In genomic region chr2:26646643-26647293, GRCm38 (mm10) we compare ENCODE assay signal across 9 mouse cellular contexts. TPM values are rescaled to one million over a fixed set of nuclear protein-coding genes. Genes with fewer than 3 reads are reported as not detected.
DNase-seq lines count a peak whose midpoint lies in the region; ATAC-seq lines count a peak whose summit lies in the region.
"Had no signal": no experiment of that assay in that cellular context is flagged by ENCODE, and none has a peak within 500 bp of the region (broad histone marks: within the 10 kb centered on the region; RNA-seq: fewer than 3 reads in every experiment).

No protein-coding gene starts in this region.

- H3K4me2 ChIP-seq in embryonic facial prominence, embryonic 15.5 days (replicated peaks): no peak overlapping the region
- H3K4me2 ChIP-seq in heart, embryonic 11.5 days: no peak overlapping the region
- no peak overlapping the region for H3K4me2 ChIP-seq in kidney, embryonic 14.5 days (replicated peaks; ENCODE audit: low read depth, low read length)
- no peak overlapping the region for H3K4me2 ChIP-seq in liver, embryonic 12.5 days
- H3K4me2 ChIP-seq in stomach, embryonic 16.5 days (ENCODE audit: low read depth, low read length): no peak overlapping the region

- no peaks in the 10 kb centered on the region for H3K36me3 ChIP-seq in embryonic facial prominence, embryonic 15.5 days
- no peaks in the 10 kb centered on the region for H3K36me3 ChIP-seq in heart, embryonic 11.5 days (ENCODE audit: control insufficient read depth, insufficient read depth, low read length)
- H3K36me3 ChIP-seq in kidney, embryonic 14.5 days (ENCODE audit: control insufficient read depth, insufficient read depth, low read length): no peaks in the 10 kb centered on the region
- H3K36me3 ChIP-seq in liver, embryonic 12.5 days: no peaks in the 10 kb centered on the region
- no peaks in the 10 kb centered on the region for H3K36me3 ChIP-seq in stomach, embryonic 16.5 days (ENCODE audit: control insufficient read depth, insufficient read depth, low read length)

- 20% methylated on average over 3 of the region's 3 CpGs for WGBS in embryonic facial prominence, embryonic 15.5 days
- WGBS in heart, embryonic 11.5 days (ENCODE audit: insufficient replicate concordance): 24% methylated on average over 3 of the region's 3 CpGs
- WGBS in kidney, embryonic 14.5 days: 21% methylated on average over 3 of the region's 3 CpGs
- 14% methylated on average over 3 of the region's 3 CpGs for WGBS in liver, embryonic 12.5 days (ENCODE audit: insufficient replicate concordance)
- WGBS in stomach, embryonic 16.5 days: 20% methylated on average over 3 of the region's 3 CpGs

- H3K9me3 ChIP-seq in embryonic facial prominence, embryonic 15.5 days (replicated peaks): no peaks in the 10 kb centered on the region
- H3K9me3 ChIP-seq in heart, embryonic 11.5 days (replicated peaks; ENCODE audit: control insufficient read depth, low read length): no peaks in the 10 kb centered on the region
- H3K9me3 ChIP-seq in kidney, embryonic 14.5 days (ENCODE audit: control insufficient read depth, low read length): no peaks in the 10 kb centered on the region
- H3K9me3 ChIP-seq in liver, embryonic 12.5 days (replicated peaks): no peaks in the 10 kb centered on the region
- no peaks in the 10 kb centered on the region for H3K9me3 ChIP-seq in stomach, embryonic 16.5 days (replicated peaks; ENCODE audit: control insufficient read depth, low read length)

- H3K4me3 ChIP-seq in embryonic facial prominence, embryonic 15.5 days (replicated peaks): no peak overlapping the region
- H3K4me3 ChIP-seq in heart, embryonic 11.5 days (ENCODE audit: low read depth, low read length): no peak overlapping the region
- H3K4me3 ChIP-seq in kidney, embryonic 14.5 days (ENCODE audit: low read length): no peak overlapping the region
- no peak overlapping the region for H3K4me3 ChIP-seq in liver, embryonic 12.5 days
- no peak overlapping the region for H3K4me3 ChIP-seq in stomach, embryonic 16.5 days (replicated peaks; ENCODE audit: low read length)

- no peak overlapping the region for H3K9ac ChIP-seq in embryonic facial prominence, embryonic 15.5 days
- no peak overlapping the region for H3K9ac ChIP-seq in heart, embryonic 11.5 days (ENCODE audit: low read depth, low read length)
- no peak overlapping the region for H3K9ac ChIP-seq in kidney, embryonic 14.5 days (ENCODE audit: low read depth, low read length)
- no peak overlapping the region for H3K9ac ChIP-seq in liver, embryonic 12.5 days
- H3K9ac ChIP-seq in stomach, embryonic 16.5 days (ENCODE audit: low read length): no peak overlapping the region

- H3K27ac ChIP-seq in embryonic facial prominence, embryonic 15.5 days (replicated peaks): no peak overlapping the region
- H3K27ac ChIP-seq in heart, embryonic 11.5 days (ENCODE audit: low read depth, low read length): no peak overlapping the region
- H3K27ac ChIP-seq in kidney, embryonic 14.5 days (ENCODE audit: low read depth, low read length): no peak overlapping the region
- no peak overlapping the region for H3K27ac ChIP-seq in liver, embryonic 12.5 days
- H3K27ac ChIP-seq in stomach, embryonic 16.5 days (ENCODE audit: low read length): no peak overlapping the region

- H3K27me3 ChIP-seq in embryonic facial prominence, embryonic 15.5 days: no peaks in the 10 kb centered on the region
- H3K27me3 ChIP-seq in heart, embryonic 11.5 days (ENCODE audit: control insufficient read depth, insufficient read depth, low read length): no peaks in the 10 kb centered on the region
- H3K27me3 ChIP-seq in kidney, embryonic 14.5 days (ENCODE audit: control insufficient read depth, insufficient read depth, low read length): no peaks in the 10 kb centered on the region
- 0 out of 2 replicates have a peak, but pooled peaks cover 6% of the 10 kb centered on the region for H3K27me3 ChIP-seq in liver, embryonic 12.5 days (replicated peaks)
- H3K27me3 ChIP-seq in stomach, embryonic 16.5 days (ENCODE audit: control insufficient read depth, insufficient read depth, low read length): no peaks in the 10 kb centered on the region

- ATAC-seq in embryonic facial prominence, embryonic 15.5 days (ENCODE audit: insufficient number of reproducible peaks, low FRiP score, low TSS enrichment, low read depth): peak; percentile 89
- peak; percentile 88 for ATAC-seq in heart, embryonic 11.5 days (replicated peaks; ENCODE audit: insufficient number of reproducible peaks, low FRiP score, low TSS enrichment)
- ATAC-seq in kidney, embryonic 14.5 days (ENCODE audit: low FRiP score, low TSS enrichment): peak; percentile 96
- ATAC-seq in liver, embryonic 12.5 days: peak; percentile 86
- peak; percentile 97 for ATAC-seq in stomach, embryonic 16.5 days (ENCODE audit: insufficient read depth, low FRiP score)

- peak; percentile 96 for DNase-seq in CD4-positive, CD25-positive, alpha-beta regulatory T cell, adult 2 months (ENCODE audit: low read depth, low spot score)
- peak; percentile 38 to 42 for DNase-seq in adrenal gland, postnatal 4 days (ENCODE audit: low spot score in 2 of 2)
- DNase-seq in natural killer cell, adult 2 months (ENCODE audit: low spot score in 2 of 2): peak; percentile 81 to 84

- H3K4me1 ChIP-seq in embryonic facial prominence, embryonic 15.5 days: no peaks in the 10 kb centered on the region
- H3K4me1 ChIP-seq in heart, embryonic 11.5 days (ENCODE audit: control insufficient read depth, insufficient read depth, low read length): no peaks in the 10 kb centered on the region
- H3K4me1 ChIP-seq in kidney, embryonic 14.5 days (ENCODE audit: control insufficient read depth, insufficient read depth, low read length): no peaks in the 10 kb centered on the region
- H3K4me1 ChIP-seq in liver, embryonic 12.5 days: peaks cover 8% of the 10 kb centered on the region; the same call in 1 of the 2 replicates
- no peaks in the 10 kb centered on the region for H3K4me1 ChIP-seq in stomach, embryonic 16.5 days (ENCODE audit: control insufficient read depth, insufficient read depth, low read length)

RNA-seq across cellular contexts. Expression of gene Fam69b, which starts 18.5 kb away (rescaled TPM):
- 10 to 100 TPM; 11.1 to 11.4 TPM for total RNA-seq in adrenal gland, postnatal 4 days (2021)
- polyA plus RNA-seq in embryonic facial prominence, embryonic 15.5 days (2015; fragmentation: Nextera tagmentation; extraction: Ambion mirVana): 44.0 and 48.6 TPM in 2 replicates
- polyA plus RNA-seq in heart, embryonic 11.5 days (2014; fragmentation: Nextera tagmentation; extraction: Ambion mirVana): 13.4 and 14.9 TPM in 2 replicates
- 30.3 and 39.1 TPM in 2 replicates for polyA plus RNA-seq in kidney, embryonic 14.5 days (2014; fragmentation: Nextera tagmentation; extraction: Ambion mirVana)
- polyA plus RNA-seq in liver, embryonic 12.5 days (2016; fragmentation: Nextera tagmentation; extraction: Ambion mirVana): 4.6 and 5.5 TPM in 2 replicates
- 23.2 and 27.3 TPM in 2 replicates for polyA plus RNA-seq in stomach, embryonic 16.5 days (2015; fragmentation: Nextera tagmentation; extraction: Ambion mirVana)

RNA-seq across cellular contexts. Expression of gene Lcn4, which starts 24.3 kb away (rescaled TPM):
- total RNA-seq in adrenal gland, postnatal 4 days (2021): not detected
- not detected in 2 replicates for polyA plus RNA-seq in embryonic facial prominence, embryonic 15.5 days (2015; fragmentation: Nextera tagmentation; extraction: Ambion mirVana)
- polyA plus RNA-seq in heart, embryonic 11.5 days (2014; fragmentation: Nextera tagmentation; extraction: Ambion mirVana): not detected in 2 replicates
- polyA plus RNA-seq in kidney, embryonic 14.5 days (2014; fragmentation: Nextera tagmentation; extraction: Ambion mirVana): not detected in 2 replicates
- polyA plus RNA-seq in liver, embryonic 12.5 days (2016; fragmentation: Nextera tagmentation; extraction: Ambion mirVana): not detected in 2 replicates
- polyA plus RNA-seq in stomach, embryonic 16.5 days (2015; fragmentation: Nextera tagmentation; extraction: Ambion mirVana): not detected in 2 replicates
- polyA plus RNA-seq: frontal cortex, adult 2 months had no signal

RNA-seq across cellular contexts. Expression of gene Agpat2, which starts 42.6 kb away (rescaled TPM):
- total RNA-seq in adrenal gland, postnatal 4 days (2021): 100 to 1,000 TPM; 121 to 156 TPM
- polyA plus RNA-seq in embryonic facial prominence, embryonic 15.5 days (2015; fragmentation: Nextera tagmentation; extraction: Ambion mirVana): 31.7 and 32.2 TPM in 2 replicates
- polyA plus RNA-seq in heart, embryonic 11.5 days (2014; fragmentation: Nextera tagmentation; extraction: Ambion mirVana): 15.7 and 20.6 TPM in 2 replicates
- polyA plus RNA-seq in kidney, embryonic 14.5 days (2014; fragmentation: Nextera tagmentation; extraction: Ambion mirVana): 30.0 and 41.4 TPM in 2 replicates
- 26.7 and 28.7 TPM in 2 replicates for polyA plus RNA-seq in liver, embryonic 12.5 days (2016; fragmentation: Nextera tagmentation; extraction: Ambion mirVana)
- polyA plus RNA-seq in stomach, embryonic 16.5 days (2015; fragmentation: Nextera tagmentation; extraction: Ambion mirVana): 66.8 and 72.1 TPM in 2 replicates

Comparison
In these comparisons a context has a peak if more than half of its experiments do, and no peak if none do; other contexts are left out.
1. DNase-seq: peak in every context shown above with its lines; median percentile 96 in CD4-positive, CD25-positive, alpha-beta regulatory T cell, adult 2 months; 82 in natural killer cell, adult 2 months; 40 in adrenal gland, postnatal 4 days.